Mouse (Mus musculus) regulatory T cell (primary cell): ENCODE data around the gene 2310079G19Rik.

ENCODE experiments used
- in situ Hi-C: fragments of 300-600 bp; cut with MboI, MseI; formaldehyde crosslinking; loops from one replicate; pipeline ENCODE4 v1.15.1; 2025; ENCODE audit warnings: high pct_unique_total_duplicates

Gene 2310079G19Rik

GRCm38 (mm10) chr16:88627566-88627965, at the start of gene 2310079G19Rik:
TSS of gene 2310079G19Rik (minus strand) at chr16:88627666.
- in situ Hi-C loops: no loop called here

DNA sequence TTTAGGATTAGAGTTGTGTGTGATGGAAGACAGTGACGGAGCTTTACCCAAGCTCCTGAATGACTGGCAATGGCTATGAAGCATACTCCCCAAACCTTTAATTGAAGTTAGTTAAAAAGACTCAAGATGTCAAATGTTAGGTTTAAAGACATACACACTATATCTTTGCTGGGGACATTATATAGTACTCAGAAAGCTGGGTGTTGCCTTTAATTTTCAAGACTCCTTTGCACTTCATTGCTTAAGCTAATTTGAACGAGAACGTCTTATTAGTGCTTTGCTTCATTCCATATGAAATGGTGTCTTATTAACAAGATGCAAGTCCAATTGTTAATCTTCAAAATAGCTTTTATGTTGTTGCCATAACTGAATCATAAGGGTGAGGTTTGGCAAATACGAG, 44.1 kb upstream of the 2310079G19Rik start, which contains the start of gene Krtap27-1:
Krtap27-1 (minus strand) TSS at position 101 of the 400 bp plus-strand sequence.
- in situ Hi-C loops: no loop called here

GRCm38 (mm10) chr16:88657426-88657825, 30.0 kb upstream of the 2310079G19Rik start:
- in situ Hi-C loops: no loop called here

- in situ Hi-C loops: no loop called here
These were observed 24.5 kb upstream of the 2310079G19Rik start for GRCm38 (mm10) chr16:88651952-88652351.

GRCm38 (mm10) chr16:88651082-88651481, 23.6 kb upstream of the 2310079G19Rik start:
- in situ Hi-C loops: no loop called here

DNA sequence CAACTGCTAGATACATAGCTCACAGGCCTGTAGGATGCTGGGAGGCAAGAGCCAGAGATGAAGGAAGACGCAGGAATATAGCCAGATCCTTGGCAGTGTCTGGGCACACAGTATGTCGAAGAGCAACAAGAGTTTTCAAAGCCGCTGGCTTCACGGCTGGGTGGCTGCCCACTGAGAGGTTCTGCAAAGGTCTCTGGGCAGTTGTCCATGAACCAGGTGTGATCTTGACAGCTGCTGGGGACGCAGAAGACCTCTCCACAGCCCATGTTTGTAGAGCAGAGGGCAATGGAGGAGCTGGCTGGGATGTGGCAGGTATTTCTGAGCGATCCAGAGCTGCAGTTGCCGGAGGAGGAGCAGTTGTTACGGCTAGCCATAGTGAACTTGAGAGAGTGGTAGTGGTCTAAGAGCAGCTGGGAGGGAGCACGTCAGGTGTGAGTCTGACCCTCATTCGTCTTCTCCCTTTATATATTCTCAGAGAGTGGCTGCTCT, 19.9 kb upstream of the 2310079G19Rik start, which contains the start of gene Krtap26-1:
Krtap26-1 (minus strand) TSS at position 439 of the 489 bp plus-strand sequence.
- in situ Hi-C loops: loop anchor here (10.0 kb wide), 1 partner anchor 1687 kb away; no protein-coding TSS in a partner anchor

DNA sequence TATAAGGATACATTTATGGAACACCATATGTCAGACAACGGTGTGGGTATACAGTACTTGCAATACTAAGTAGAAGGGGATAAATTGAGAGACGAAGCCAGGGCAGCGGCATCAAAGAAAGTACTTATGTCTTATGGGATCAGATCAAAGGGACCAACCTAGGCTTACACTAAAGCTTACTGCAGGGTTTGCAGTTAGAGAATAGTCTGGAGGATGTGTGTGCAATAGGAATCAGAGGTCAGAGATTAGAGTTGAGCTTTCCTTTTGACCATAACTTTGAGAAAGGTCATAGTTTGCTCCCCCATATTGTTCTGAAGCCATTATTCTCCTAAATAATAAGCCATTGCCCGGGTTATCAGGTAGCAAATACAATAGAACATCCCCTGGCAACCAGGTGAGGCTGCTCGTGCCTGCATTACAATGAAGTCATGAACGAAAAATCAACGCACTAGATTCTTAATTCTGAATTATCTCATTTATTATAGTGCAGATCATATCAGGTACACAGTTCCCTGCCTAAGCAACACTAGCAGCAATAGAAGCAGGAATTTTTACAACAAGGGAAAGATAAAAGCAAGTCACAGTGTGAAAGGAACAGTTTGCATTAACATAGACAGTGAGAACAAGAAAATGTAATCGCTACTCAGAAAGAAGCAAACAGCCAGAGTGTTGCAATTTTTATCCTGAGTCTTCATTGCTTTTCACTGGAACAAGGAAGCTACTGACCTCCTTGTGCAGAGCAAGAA, 19.1 kb upstream of the 2310079G19Rik start:
- in situ Hi-C loops: loop anchor here (10.0 kb wide), 1 partner anchor 1688 kb away; no protein-coding TSS in a partner anchor

DNA sequence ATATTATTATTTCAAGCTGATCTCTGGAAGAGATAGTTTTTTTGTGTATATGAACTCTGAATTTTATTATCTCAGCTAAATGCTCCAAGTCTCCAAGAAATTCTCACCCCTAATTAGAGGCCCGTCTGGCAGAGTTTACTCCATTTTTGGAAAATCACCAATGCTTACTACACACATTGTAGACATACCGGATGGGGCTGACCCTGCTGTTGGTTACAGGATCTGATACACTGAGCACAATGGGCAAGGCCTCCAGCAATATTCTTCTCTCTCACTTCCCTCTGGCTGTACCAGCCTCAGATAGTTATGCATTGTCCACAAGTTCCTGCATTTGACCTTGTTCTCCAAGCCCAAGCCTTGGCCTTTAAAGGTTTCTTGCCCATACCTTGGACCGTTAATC, 12.6 kb upstream of the 2310079G19Rik start:
- in situ Hi-C loops: loop anchor here (10.0 kb wide), 1 partner anchor 1695 kb away; no protein-coding TSS in a partner anchor

DNA sequence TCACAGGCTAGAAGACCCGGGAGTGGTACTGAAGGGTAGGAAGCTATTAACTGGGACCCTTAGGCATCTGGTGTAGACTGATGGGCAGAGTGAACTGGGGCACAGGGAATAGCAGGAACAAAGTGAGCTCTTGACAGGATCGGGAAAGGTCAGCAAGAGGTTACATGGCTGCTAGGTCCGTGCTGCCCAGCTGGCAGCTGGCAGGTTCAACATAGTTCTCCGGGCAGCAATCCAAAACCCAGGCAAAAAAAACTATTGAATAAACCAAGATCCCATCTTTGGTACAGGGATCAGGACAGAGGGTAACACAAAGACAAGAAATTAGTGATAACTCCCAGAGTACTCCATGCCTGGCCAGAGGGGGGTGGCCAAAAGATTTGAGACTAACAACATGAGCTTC, 7.7 kb upstream of the 2310079G19Rik start:
- in situ Hi-C loops: no loop called here

DNA sequence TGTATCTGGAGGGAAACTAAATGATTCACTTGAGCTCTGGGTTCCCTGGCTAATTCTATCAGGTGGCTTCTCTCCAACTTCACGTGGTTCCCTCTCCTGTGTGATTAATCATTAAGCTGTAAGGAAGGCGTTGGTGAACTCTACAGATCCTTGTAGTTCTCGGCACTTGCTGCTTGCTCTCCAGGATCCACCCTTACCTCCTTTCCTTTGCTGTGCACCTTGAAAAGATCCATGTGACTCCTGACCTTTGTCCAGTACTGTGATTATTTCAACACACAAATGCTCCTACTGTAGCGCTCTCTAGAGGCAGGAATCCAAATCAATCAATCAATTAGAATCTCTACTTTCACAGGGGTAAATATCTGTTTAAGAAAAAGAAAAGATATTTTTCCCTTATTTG, 4.0 kb upstream of the 2310079G19Rik start:
- in situ Hi-C loops: no loop called here

DNA sequence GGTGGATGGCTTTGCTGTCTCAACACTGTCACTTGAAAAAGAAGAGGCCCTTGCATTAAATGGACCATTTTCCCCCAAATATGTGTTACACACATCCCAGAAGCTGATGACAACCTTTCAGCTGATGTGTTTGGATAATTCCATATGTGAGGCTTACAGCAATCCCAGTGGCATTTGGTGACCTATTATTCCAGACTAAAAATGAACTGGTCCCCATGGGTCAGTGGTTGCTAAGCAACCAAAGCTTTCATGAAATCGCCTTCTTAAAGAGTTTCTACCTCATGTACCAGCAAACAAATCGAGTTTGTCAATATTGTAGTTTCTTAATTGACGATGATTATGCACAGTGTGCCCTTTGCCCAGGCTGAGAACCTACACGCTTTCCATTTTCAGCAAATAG, 14.8 kb downstream of the 2310079G19Rik start:
- in situ Hi-C loops: no loop called here

- in situ Hi-C loops: no loop called here
These were observed 15.5 kb downstream of the 2310079G19Rik start, which contains the start of gene Krtap24-1 for GRCm38 (mm10) chr16:88611922-88612321. TSS of gene Krtap24-1 (minus strand) at chr16:88612279.

- in situ Hi-C loops: no loop called here
These were observed 22.9 kb downstream of the 2310079G19Rik start for GRCm38 (mm10) chr16:88604570-88604969.

DNA sequence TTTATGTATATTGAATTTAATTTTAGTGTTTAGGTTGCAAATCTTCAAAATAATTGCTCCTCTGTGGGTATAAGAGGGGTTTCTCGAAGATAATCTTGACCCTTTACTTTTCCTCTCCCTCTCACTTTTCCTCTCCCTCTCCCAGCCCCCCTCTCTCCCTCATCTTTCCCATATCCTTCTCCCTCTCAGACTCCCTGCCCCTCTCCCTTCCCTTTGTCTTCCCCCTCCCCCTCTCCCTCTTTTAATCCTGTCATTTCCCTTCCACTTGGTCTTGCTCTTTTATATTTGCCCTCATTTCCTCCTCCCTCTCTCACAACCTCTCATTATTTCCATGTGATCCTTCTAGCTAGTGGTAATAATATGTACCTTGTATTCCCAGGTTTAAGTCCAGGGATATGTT, 25.0 kb downstream of the 2310079G19Rik start:
- in situ Hi-C loops: no loop called here

- in situ Hi-C loops: no loop called here
These were observed 27.2 kb downstream of the 2310079G19Rik start for GRCm38 (mm10) chr16:88600303-88600702.

- in situ Hi-C loops: no loop called here
These were observed 27.8 kb downstream of the 2310079G19Rik start for GRCm38 (mm10) chr16:88599504-88600237.

- in situ Hi-C loops: no loop called here
These were observed 34.7 kb downstream of the 2310079G19Rik start for GRCm38 (mm10) chr16:88592758-88593157.

GRCm38 (mm10) chr16:88583338-88583737, 44.1 kb downstream of the 2310079G19Rik start:
- in situ Hi-C loops: no loop called here
